Mouse (Mus musculus) midbrain, embryonic 14.5 days (tissue): Measurements from ENCODE around the gene Oxct1. TPM values are rescaled to one million over a fixed set of nuclear protein-coding genes. Genes with fewer than 3 reads are reported as not detected.

Experiments used
- ATAC-seq: fragments of 200-750 bp; cut with Nextera tagmentation; 2 replicates; pipeline ENCODE4 v1.8.0; 2017; ENCODE audit warnings: moderate number of reproducible peaks, moderate library complexity; ENCODE audit not compliant: low FRiP score, low TSS enrichment
- DNase-seq: peaks from one replicate; pipeline ENCODE4 v3.0.0-alpha.2; 2015
- H3K27ac ChIP-seq: fragments of 300-500 bp; sonication (generic); replicated peaks from 2 replicates; pipeline ENCODE4 v1.5.1; 2014; ENCODE audit warnings: mild to moderate bottlenecking, low read depth, low read length, moderate library complexity
- H3K27me3 ChIP-seq: fragments of 300-500 bp; sonication (generic); 2 replicates; pipeline ENCODE4 v1.6.1; 2014; ENCODE audit warnings: low read length, control low read depth, mixed read lengths; ENCODE audit not compliant: control insufficient read depth, insufficient read depth
- H3K36me3 ChIP-seq: fragments of 300-500 bp; sonication (generic); 2 replicates; pipeline ENCODE4 v1.6.1; 2014; ENCODE audit warnings: low read length, control low read depth; ENCODE audit not compliant: control insufficient read depth, insufficient read depth
- H3K4me1 ChIP-seq: fragments of 300-500 bp; sonication (generic); 2 replicates; pipeline ENCODE4 v1.6.1; 2014; ENCODE audit warnings: mild to moderate bottlenecking, antibody characterized with exemption, low read length, control low read depth; ENCODE audit not compliant: control insufficient read depth, insufficient read depth
- H3K4me2 ChIP-seq: fragments of 300-500 bp; sonication (generic); 2 replicates; pipeline ENCODE4 v1.6.1; 2014; ENCODE audit warnings: mild to moderate bottlenecking, low read length, moderate library complexity
- H3K4me3 ChIP-seq: fragments of 300-500 bp; sonication (generic); replicated peaks from 2 replicates; pipeline ENCODE4 v1.5.1; 2014; ENCODE audit warnings: low read depth, low read length
- H3K9ac ChIP-seq: fragments of 300-500 bp; sonication (generic); replicated peaks from 2 replicates; pipeline ENCODE4 v1.6.1; 2014; ENCODE audit warnings: mild to moderate bottlenecking, low read length, moderate library complexity
- H3K9me3 ChIP-seq: fragments of 300-500 bp; sonication (generic); 2 replicates; pipeline ENCODE4 v1.6.1; 2016; ENCODE audit warnings: low read length, control low read depth, mixed read lengths; ENCODE audit not compliant: control insufficient read depth
- WGBS: fragments of 180-500 bp; shearing (Covaris S2); extraction: QIAGEN DNeasy Blood & Tissue Kit; methylation state at CpG from one replicate; pipeline ENCODE4 v1.1.7; 2014; 5-methylcytosine and 5-hydroxymethylcytosine counted together
- polyA plus RNA-seq: library from polyadenylated mRNA; unstranded; fragments of >200 nt; fragmentation: Nextera tagmentation; extraction: Ambion mirVana; gene quantifications from 2 replicates; pipeline ENCODE4 v1.2.1, GENCODE M21; 2014

Gene Oxct1
- polyA plus RNA-seq, 1 experiment from 2014 or later = 293 TPM

DNA sequence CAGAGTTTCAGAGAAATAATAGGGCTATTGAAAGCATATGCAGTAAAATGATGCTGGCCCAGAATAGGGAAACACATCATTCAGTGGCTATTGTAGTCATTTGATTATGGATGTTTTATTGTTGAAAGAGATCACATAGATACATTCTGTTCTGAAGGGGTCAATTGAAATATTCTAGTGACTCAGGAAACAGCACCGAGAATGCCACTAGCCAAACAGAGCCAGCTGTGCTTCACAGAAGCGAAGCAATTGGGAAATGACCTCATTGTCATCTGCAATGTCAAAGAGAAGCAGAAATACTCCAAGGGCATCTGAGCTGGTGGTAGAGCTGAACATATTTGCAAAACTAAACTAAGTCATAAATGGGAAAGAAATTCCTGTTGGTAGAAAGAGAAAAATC, 145.4 kb downstream of the Oxct1 start:
- no peak overlapping the region for H3K27ac ChIP-seq
- 71% methylated on average over 2 of the region's 2 CpGs for WGBS
- H3K4me1 ChIP-seq = no peaks in the 10 kb centered on the region
- H3K4me2 ChIP-seq = no peak overlapping the region
- DNase-seq = no peak
- no peak overlapping the region for H3K4me3 ChIP-seq
- H3K9me3 ChIP-seq = peaks cover 3% of the 10 kb centered on the region; the same call in 1 of the 2 replicates
- H3K36me3 ChIP-seq = no peaks in the 10 kb centered on the region
- ATAC-seq = no peak
- H3K9ac ChIP-seq = no peak overlapping the region
- no peaks in the 10 kb centered on the region for H3K27me3 ChIP-seq

DNA sequence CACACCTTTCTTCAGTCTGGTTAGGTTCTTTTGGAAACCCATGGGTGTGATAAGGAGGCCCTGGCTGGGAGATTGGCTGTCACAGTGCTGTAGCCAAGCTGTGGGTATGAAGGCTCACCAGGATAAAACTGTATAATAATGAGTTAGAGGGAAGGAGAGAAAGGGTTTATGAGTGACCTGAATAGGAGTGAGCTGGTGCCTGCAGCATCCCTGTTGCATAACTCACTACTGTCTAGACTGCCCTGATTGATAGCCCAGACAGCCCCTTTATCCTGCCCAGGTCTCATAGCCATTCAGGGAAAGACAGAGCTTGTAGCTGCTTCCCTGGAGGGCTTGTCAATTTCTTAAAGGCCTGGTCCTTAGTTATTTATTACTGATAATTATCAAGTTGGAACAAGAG, 171.7 kb downstream of the Oxct1 start:
- DNase-seq = no peak
- no peak overlapping the region for H3K4me2 ChIP-seq
- no peak overlapping the region for H3K27ac ChIP-seq
- H3K27me3 ChIP-seq = no peaks in the 10 kb centered on the region
- H3K4me3 ChIP-seq = no peak overlapping the region
- ATAC-seq = no peak
- H3K4me1 ChIP-seq = no peaks in the 10 kb centered on the region
- no peaks in the 10 kb centered on the region for H3K36me3 ChIP-seq
- H3K9me3 ChIP-seq = peaks cover 3% of the 10 kb centered on the region; the same call in 1 of the 2 replicates
- no peak overlapping the region for H3K9ac ChIP-seq

Other genes starting within 250 kb of the Oxct1 start
- gene Fbxo4, start 46.8 kb upstream of the Oxct1 start, polyA plus RNA-seq = 7.0 and 8.2 TPM in 2 replicates
- 44.0 and 65.9 TPM in 2 replicates for gene AW549877, start 30.6 kb upstream of the Oxct1 start, polyA plus RNA-seq